Mouse (Mus musculus): ENCODE measurements around the gene Slc25a30. TPM values are rescaled to one million over a fixed set of nuclear protein-coding genes. Genes with fewer than 3 reads are reported as not detected.

Slc25a30 gene
- total and polyA plus RNA-seq, 3 experiments, result 20.3 to 24.0 TPM; not detected in 1

GRCm38 (mm10) chr14:75753991-75754817, 32.6 kb downstream of the Slc25a30 start, which contains the start of gene Cog3 (continued):
- TF ChIP-seq NELFE (IDR thresholded peaks at IDR 0.05; ENCODE audit: low read depth, low read length), result peak; percentile 81
- TF ChIP-seq SIN3A (IDR thresholded peaks at IDR 0.05; ENCODE audit: low read length), result peak; percentile 94
- no peak; the same call in 1 of the 2 replicates for TF ChIP-seq MAX (IDR thresholded peaks at IDR 0.05; ENCODE audit: low read length)
- TF ChIP-seq TCF12 (IDR thresholded peaks at IDR 0.05; ENCODE audit: low read depth, low read length), result peak; percentile 22; the same call in 1 of the 2 replicates
- TF ChIP-seq MAFK (IDR thresholded peaks at IDR 0.05; ENCODE audit: borderline replicate concordance, low read depth, low read length), result no peak
- peak; percentile 92 for TF ChIP-seq ELF1 (IDR thresholded peaks at IDR 0.05; ENCODE audit: low read depth, low read length)
- peak; percentile 70; the same call in 1 of the 2 replicates for TF ChIP-seq ZMIZ1 (IDR thresholded peaks at IDR 0.05; ENCODE audit: low read depth, low read length)
- TF ChIP-seq GATA1 (IDR thresholded peaks at IDR 0.05; ENCODE audit: low read depth, low read length), result 0 out of 2 replicates have a peak, but pooled peaks have one; percentile 17
- no peak for TF ChIP-seq BHLHE40 (IDR thresholded peaks at IDR 0.05; ENCODE audit: borderline replicate concordance, low read depth, low read length)
- peak; percentile 89 for TF ChIP-seq KAT2A (conservative IDR thresholded peaks at IDR 0.05; ENCODE audit: low read depth, low read length)
- TF ChIP-seq ZNF384 (IDR thresholded peaks at IDR 0.05; ENCODE audit: low read depth, low read length), result no peak
- 0 out of 2 replicates have a peak, but pooled peaks have one; percentile 50 for TF ChIP-seq MYC (IDR thresholded peaks at IDR 0.05; ENCODE audit: low read depth, low read length)
- TF ChIP-seq MXI1 (IDR thresholded peaks at IDR 0.05; ENCODE audit: low read depth, low read length), result peak; percentile 64
- peak; percentile 77 to 87 for TF ChIP-seq POLR2A (IDR thresholded peaks at IDR 0.05; ENCODE audit: control insufficient read depth in 1 of 2, insufficient read depth in 1 of 2, low read depth in 1 of 2, low read length in 2 of 2, poor library complexity in 1 of 2)
- TF ChIP-seq MAZ (IDR thresholded peaks at IDR 0.05; ENCODE audit: low read depth, low read length), result no peak; the same call in 1 of the 2 replicates
- TF ChIP-seq ZKSCAN1 (IDR thresholded peaks at IDR 0.05; ENCODE audit: low read depth, low read length), result no peak

DNA sequence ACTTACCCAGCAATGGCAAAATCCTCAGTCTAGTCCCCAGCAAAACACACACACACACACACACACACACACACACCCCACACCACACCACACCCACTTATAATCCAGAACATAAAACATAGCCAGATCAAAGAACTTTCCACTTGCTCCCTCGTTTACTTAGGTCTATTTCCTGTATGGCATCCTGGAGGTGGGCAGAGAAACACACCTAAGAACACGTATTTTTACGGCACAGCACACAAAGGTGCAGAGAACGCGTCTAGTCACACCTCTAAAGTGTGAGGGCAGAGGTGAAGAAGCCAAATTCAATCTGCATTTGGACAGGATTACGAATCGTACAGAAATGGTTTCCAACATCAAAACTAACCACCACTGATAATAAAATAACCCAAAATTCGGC, 33.6 kb downstream of the Slc25a30 start:
- no peak for TF ChIP-seq CTCF (IDR thresholded peaks at IDR 0.05 in 2 of 3, conservative IDR thresholded peaks at IDR 0.05 in 1 of 3; ENCODE audit: control insufficient read depth in 1 of 3, insufficient read depth in 1 of 3, low read depth in 2 of 3, low read length in 3 of 3, poor library complexity in 1 of 3, severe bottlenecking in 1 of 3)
- TF ChIP-seq MEF2A (IDR thresholded peaks at IDR 0.05; ENCODE audit: extremely low read depth, insufficient replicate concordance, low read depth, low read length, poor library complexity, severe bottlenecking), result no peak
- TF ChIP-seq USF2 (IDR thresholded peaks at IDR 0.05; ENCODE audit: borderline replicate concordance in 1 of 2, insufficient read depth in 1 of 2, low read depth in 1 of 2, low read length in 2 of 2), result no peak
- peak; percentile 28 for DNase-seq (ENCODE audit: low read depth, low spot score)
- peaks cover 51% of the 10 kb centered on the region for H3K79me2 ChIP-seq (ENCODE audit: control insufficient read depth, insufficient read depth, low read length, poor library complexity)
- no peaks in the 10 kb centered on the region for H3K9me3 ChIP-seq (replicated peaks; ENCODE audit: insufficient read depth, low read length)
- peak overlapping the region; percentile 93 for H3K9ac ChIP-seq (ENCODE audit: control insufficient read depth, low read depth, low read length, poor library complexity, severe bottlenecking)
- H3K4me3 ChIP-seq (ENCODE audit: control insufficient read depth in 1 of 2, insufficient read depth in 1 of 2, low read depth in 2 of 2, low read length in 2 of 2), result peak overlapping the region; percentile 92 to 99
- no peaks in the 10 kb centered on the region for H3K27me3 ChIP-seq (ENCODE audit: control insufficient read depth in 1 of 2, insufficient read depth in 2 of 2, low read length in 2 of 2)
- no peak overlapping the region for H3K27ac ChIP-seq (ENCODE audit: control insufficient read depth, low read depth, low read length)
- H3K4me1 ChIP-seq (ENCODE audit: control insufficient read depth in 1 of 2, insufficient read depth in 2 of 2, low read length in 2 of 2), result peaks cover 18 to 34% of the 10 kb centered on the region in 2 experiments
- H3K36me3 ChIP-seq (ENCODE audit: control insufficient read depth in 1 of 2, insufficient read depth in 2 of 2, low read length in 2 of 2), result peaks cover 0 to 41% of the 10 kb centered on the region in 2 experiments; a peak in 2 of 4 replicates
